Mouse (Mus musculus) layer of hippocampus, adult 9-10 months (tissue): ENCODE measurements around the gene Ccdc33.

Experiments used
- DNase-seq: peaks from one replicate; pipeline ENCODE4 v3.0.0; 2022; ENCODE audit warnings: low spot score

The Ccdc33 gene

DNA sequence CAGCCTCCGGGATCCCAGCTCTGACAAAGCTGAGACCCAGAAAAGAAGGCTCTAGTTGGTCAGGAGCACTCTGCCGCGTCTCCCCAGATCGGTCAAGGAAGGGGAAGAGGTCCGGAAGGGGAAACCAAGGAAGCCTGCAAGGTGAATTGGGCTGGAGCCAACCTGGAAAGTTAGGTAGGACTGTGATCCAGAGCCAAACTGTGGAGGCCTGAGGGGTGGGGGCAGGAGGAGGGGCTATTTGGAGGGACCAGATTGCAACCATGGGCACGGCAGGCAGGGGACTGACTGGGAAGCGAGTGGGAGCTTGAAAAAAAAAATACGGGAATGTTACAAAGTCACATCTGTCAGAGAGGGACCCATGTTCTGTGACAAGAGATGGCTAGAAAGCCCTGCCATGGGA lies 10.9 kb upstream of the Ccdc33 start:
- DNase-seq = no peak

DNA sequence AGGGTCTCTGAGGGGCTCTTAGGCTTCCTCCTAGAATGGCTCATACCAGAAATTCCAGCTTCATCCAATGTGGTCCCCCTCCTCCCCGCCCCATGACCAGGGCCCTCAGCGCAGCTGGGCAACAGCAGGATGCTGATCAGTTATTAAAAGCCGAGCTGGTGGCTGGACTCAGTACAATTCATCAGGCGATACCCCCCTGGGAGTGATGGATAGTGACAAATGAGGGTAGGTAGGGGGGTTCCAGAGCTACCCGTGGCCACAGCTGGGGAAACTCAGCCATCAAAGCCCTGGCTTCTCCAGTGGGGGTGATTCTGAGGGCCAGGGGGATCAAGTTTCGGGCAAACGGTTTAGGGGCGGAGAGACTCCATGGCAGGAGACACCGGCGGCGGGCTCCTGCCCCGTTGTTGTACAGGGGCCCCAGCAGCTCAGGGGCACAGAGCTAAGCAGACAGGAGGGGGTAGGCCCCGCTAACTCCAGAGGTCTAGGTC lies 10.3 kb upstream of the Ccdc33 start:
- DNase-seq = no peak

DNA sequence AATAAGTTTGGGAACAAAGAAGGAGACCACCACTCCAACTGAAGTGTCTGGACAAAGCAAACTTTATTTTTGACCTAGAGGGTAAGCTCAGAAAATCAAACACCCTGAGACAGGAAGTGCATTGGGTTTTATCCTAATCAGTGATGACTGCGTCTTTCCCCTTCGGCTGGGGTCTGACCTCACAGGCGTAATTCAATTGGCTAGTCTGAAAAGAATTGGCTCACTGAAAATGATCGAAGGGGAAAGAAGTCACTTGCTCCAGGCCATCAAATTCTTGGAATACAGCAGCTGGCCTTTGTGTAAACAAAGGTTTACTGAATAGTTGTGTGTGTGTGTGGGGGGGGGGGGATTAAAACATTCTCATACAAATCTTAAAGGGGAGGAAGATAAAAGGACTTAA lies 7.2 kb upstream of the Ccdc33 start:
- DNase-seq = no peak

DNA sequence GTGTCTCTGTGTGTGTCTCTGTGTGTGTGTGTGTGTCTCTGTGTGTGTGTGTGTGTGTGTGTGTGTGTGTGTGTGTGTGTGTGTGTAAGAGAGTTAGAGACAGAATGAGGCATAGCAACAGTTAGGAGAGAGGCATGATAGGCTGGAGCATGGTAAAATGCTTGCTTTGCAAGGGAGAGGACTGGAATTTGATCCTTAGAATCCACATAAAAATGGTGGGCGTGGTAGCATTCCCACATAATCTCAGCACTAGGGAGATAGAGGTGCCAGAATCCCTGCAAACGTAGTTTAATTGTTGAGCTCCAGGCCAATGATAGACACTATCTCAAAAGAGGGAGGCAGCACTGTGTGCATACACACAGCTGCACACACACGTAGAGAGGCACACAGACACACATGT lies 6.5 kb upstream of the Ccdc33 start:
- DNase-seq = no peak

DNA sequence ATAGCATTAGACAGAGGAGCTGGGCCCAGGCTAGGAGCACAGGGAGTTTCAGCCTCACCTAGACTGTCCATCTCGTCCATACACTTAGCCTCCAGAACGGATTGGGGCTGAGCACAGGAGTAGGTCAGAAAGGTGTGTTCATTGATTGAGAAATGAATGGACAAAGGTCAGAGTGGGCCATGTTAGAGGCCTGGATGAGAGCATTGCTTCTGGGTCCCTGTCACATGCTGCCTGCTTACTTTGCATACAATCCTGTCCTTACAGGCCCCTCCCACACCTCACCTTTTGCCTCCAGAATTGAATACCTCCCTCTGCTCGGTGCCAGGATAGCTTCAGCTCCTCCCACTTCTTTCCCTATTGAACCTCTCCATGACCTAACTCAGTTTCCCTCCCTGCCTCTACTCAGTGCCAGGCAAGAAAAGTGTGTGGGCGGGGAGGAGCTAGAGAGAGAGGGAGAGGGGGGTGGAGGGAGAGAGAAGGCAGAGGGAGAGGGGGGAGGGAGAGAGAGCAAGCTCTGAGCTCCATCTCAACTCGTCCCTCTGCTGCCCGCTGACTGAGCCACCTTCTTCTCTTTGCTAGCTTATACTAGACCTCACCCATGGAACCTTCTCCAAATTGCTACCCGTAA lies 2.5 kb downstream of the Ccdc33 start:
- DNase-seq = no peak

DNA sequence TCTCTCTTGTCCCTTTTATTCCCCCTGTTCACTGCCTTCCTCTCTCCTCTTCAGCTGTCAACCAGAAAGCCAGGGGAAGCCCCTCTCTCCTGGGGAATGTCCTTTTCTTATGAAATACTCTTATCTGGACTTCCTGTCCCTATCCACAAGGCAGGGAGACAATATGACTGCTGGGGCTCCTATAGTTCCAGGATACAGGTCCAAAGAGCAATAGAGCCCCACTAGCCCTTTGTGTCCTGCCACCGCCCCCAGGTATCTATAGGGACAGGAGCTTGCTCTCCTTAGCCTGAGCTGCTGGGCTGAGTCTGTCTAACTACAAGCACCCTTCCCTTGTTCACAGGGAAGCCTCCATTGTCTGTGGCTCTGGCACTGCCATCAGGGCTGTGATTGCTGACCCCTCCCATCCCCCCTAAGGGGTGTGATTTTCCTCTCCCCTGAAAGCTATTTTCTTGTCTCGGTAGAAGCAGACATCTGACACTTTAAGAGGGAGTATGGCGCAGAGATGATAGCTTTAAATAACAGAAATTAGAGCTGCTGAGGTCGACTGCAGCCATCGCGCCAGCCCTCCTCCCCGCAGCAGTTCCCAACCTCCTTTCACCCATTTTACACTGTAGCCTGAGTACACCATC lies 3.2 kb downstream of the Ccdc33 start:
- DNase-seq = no peak

DNA sequence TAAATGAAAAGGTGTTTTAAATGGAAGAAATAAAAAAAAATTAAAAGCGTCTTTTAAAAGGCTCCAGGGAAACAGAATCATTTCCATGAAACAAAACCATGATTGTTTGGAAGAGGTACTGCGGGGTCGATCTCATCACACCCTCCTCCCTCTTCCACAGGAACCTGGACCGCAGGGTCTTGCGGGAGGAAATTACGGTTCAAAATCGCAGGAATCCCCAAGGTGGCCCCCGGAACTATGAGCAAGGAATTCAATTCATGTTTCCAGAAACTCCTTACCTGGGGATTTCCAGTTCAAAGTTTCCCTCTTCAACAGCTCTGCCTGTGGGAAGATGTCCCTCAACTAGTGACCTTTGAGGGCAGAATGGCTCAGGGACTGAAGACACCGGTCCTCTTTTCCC lies 4.6 kb downstream of the Ccdc33 start:
- DNase-seq = no peak

DNA sequence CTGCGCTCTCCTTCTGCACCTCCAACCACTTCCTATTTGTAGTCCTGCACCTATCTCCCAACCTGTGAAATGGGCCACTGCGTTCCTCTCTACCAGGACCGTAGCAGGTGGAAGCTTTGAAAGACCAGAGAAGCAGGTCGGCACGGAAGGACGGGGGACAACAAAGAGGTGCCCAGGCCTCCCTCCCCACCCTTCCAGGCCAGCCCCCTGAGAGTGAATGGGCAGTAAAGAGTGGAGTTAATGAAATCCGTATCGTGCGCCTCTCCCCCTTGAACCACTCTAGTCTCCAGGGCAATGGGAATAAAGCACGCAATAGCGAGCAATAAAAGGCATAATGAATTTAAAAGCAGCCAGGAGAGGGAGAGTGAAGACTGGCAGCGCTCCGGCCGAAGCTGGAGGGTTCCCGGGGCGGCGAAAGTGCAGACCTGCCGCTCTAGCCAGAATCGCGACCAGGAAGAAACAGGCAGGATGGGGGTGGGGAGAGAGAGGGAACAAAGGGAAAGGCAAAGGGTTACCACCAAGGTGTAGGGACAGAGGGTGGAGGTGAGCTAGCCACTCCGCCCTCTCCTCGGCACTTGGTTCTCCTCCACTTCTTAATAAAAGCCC lies 5.2 kb downstream of the Ccdc33 start:
- no peak for DNase-seq

DNA sequence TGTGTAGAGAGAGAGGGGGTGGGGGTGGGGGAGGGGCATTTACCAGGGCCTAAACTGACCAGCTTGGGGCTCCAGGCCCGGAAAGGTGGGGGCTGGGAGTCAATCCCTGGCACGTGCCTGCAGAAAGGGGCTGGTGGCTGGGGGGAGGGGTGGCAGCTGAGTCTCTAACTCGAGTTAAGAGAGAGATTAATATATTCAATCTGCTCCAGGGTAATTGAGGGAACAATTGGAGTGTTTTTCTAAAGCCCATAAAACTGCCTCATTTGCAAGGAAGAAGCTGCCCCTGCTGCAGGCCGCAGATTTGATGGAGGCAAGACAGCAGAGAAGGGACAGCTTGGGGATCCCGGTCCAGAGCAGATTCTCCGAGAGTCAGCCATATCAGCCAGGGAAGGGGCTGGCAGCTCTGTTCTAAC lies 5.8 kb downstream of the Ccdc33 start:
- DNase-seq = no peak

DNA sequence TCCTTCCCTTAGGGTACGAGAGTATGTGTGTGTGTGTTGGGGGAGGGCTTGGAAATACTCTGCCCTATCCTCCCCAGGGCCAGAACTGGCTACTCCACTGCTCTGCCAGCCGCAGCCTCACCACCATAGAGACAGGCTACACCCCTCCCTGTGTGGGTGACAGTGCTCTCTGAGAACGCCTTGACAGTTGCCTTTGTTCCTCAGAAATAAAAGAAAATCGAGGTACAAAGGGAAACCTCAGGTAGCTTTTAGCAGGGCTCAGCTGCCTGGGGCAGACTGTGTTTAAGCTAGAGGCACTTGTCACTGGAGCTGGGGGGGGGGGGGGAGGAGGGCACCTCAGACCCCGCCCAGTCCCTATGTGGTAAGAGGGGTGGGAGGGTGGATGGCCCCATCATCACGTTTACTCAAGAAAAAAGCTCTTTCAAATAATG lies 6.3 kb downstream of the Ccdc33 start:
- no peak for DNase-seq

DNA sequence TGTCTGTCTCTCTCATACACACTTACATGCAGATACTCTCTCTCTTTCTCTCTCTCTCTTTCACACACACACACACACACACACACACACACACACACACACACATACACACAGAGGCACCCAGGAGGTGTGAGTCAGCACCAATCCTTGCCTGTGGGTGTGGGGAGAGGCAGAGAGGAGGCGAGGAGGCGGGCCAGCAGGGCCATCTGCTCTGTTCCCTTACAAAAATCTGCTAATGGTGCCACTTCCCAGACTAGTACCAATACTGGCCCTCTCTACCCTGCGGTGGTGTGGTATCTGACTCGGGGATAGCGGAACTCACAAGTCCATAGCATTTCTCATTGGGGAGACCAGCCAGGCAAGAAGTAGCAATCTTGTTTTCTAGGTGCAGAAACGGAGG lies 7.2 kb downstream of the Ccdc33 start:
- DNase-seq = no peak

DNA sequence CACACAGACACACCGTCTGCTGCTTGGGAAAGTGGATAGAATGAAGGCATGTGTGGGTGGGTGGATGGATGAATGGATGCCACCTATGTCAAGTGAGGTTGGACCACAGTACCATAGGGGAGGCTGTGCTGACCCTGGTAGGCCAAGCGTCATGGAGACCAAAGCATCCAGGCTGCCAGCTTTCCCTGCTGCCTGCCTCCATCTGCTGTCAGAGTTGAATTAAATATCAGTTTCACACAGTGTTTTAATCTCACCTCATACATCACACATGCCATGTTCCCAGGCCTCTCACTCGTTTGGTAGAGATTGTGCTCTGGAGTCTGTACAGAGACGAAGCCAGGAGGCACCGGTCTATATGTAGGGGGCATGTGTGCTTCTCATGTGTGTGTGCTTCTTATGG lies 7.8 kb downstream of the Ccdc33 start:
- no peak for DNase-seq

DNA sequence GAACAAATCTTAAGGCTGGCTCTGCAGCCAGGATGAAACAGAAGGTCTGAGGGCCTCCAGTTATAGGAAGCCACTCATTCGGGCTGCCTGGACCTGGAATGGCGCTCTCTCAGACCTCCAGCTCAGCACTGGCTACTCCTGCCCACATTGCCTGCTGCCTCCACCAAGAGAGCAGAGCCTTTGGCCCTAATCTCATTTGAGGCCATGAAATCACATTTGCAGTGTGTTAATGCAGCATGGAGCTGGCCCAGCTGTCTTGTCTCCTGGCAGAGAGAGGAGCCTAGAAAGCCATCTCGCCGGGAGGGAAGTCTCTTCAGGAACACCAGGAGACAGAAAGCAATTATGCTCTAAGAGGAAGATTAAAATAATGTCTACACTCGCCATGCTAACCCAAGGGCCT lies 11.1 kb downstream of the Ccdc33 start:
- no peak for DNase-seq

DNA sequence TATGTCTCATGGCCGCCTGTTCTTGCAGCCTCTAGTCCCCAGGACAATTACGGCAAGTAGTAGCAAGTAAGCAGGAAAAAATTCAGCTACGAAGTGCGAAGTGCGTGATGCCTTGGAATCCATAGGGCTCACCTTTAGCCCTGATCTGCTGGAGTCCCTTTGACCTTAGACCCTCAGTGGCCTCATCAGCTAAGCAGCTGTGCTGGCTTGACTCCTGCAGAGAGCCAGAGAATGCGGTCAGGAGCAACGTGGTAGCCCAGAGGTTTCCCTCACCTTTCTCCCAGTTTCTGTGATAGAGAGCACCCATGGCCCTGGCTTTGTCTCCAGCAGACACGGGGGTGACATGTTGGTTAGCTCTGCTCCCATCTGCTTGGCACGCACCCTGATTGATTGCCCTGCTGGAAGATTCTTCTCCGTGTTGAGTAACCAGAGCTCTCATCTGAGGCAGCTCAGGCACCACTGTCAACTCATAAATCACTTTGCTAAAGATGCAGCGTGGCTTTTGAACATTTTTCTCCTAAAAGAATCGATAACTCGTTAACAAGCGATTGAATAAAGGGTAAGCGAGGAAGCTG lies 12.9 kb downstream of the Ccdc33 start:
- no peak for DNase-seq

DNA sequence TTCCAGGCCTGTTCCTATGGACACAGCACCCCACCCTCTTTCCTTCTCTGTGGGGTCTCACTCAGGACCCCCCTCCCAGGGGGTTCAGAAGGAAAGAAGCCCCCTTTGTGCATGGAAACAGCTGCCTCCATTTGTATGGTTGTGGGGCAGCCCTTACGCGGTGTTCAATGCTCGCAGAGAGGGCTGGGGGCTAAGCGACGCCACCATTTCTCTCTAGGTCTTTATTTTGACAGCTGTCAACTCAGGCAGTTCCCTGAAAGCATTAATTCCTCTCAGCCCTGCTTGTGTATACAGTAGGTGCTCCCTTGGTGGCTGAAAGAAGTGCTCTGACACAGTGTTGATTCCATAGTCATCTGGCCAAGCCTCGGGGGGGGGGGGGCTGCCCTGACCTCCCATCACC lies 15.0 kb downstream of the Ccdc33 start:
- DNase-seq = no peak

DNA sequence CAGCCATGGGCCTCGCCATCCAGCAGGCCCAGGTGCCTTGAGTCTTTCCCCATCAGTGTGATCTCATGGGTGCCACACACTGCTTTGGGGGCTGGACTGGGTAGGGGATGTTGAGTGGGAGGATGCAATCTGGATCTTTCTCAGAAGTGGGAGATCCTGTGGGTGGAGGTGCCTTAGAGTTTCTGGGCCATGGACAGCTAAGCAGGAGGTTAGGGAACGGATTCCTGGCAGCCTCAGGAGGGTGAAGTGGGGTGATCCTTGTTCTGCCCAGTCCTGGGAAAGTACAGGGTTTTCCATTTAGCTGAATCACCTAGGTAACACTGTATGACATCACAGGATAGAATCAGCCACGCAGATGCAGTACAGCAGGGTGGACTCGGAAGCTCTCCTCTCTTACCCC lies 16.6 kb downstream of the Ccdc33 start:
- DNase-seq = no peak

DNA sequence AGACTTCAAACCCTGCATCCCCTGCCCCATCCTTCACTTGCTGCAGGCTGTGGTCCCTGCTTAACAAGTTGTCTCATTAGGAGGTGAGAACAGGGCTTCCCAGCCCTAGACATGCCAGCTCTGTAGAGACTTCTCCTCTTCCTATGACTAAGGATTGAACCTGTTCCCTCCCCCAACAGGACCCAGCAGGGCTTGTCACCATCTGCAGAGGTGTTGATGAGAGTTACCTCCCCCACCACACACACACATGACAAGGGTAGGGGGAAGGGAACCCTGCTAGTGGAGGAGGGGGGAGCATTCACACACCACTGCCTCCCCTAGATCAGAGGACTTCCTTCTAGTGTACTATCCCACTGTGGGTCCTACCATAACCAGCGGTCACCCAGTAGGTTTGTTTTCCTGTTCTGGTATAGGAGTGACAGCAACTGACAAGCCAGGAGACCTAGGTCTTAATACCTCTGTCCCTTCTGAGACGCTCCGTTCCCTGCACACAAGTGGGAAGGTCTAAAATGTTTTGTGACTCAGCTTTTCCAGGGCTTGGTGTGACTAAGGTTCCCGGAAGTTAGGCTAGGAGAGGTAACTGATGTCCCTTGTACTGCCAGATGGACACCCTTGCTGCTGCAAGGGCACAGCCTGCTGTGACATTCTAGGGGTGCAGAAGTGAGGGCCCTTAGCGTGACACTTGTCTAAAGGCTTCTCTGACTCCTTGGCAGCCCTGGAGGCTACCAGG lies 18.6 kb downstream of the Ccdc33 start:
- no peak for DNase-seq

DNA sequence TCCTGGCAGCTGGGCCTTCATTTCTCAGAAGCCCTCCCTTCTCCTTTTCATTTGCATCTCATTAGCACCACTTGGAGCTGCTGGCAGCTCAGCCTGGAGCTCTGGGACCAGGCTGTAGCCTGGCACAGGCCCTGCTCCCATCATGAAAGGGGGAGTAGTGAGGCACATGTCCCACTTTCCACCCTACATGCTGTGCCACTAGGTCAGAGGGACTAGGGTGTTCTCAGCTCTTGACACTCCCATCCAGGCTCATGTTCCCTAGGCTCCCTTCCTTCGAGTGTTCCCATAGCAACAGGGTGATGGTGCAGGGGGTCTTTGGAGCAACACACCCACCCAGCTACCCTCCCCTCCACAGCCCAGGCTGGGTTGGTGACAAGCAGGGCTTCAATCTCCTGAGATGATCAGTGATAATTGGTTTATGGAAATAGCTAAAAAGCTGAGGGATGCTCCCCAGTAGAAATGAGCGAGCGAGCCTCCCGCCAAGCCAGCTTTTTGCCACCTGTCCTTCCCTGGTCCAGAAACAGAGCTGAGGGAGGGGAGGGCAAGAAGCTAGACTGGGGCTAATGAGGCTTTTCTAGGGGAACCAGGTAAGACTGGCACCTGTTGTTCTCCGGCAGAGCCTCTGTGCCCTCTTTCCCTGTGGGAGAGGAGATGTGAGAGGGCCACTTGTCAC lies 21.9 kb downstream of the Ccdc33 start:
- no peak for DNase-seq

DNA sequence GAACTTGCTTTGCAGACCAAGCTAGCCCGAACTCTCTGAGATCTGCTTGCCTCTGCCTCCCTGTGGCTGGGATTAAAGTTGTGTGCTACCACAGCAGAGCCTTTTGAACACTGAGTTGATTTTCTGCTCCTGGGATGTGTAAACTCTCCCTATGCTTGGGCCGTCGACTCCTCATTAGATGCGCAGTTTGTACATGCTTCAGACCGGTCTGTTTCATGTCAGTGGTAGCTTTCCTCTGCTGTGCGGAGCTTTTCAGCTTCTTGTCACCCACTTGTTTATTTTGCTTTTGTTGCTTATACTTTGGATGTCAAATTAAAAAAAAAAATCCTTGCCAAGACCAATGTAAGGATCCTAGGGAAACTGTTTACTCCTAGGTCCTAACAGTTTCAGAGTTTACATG lies 22.6 kb downstream of the Ccdc33 start:
- no peak for DNase-seq

DNA sequence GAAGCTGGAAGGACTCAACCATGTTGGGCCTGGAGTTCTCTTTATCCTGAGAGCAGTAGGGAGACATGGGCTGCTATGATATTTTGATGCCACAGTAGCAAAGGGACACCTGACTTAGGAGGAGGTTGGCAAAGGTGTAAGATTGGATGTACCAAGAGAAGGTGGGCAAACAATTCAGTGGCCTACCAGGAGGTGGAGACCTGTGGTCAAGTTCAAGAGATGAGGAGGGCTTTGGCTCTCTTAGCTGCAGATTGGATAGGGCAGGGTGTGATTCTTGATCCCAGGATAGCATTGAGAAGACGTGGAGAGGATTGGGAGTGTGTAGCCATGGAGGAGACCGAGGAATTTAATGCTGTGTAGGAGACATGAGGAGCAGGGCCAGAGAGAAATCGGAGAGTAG lies 24.8 kb downstream of the Ccdc33 start:
- no peak for DNase-seq

DNA sequence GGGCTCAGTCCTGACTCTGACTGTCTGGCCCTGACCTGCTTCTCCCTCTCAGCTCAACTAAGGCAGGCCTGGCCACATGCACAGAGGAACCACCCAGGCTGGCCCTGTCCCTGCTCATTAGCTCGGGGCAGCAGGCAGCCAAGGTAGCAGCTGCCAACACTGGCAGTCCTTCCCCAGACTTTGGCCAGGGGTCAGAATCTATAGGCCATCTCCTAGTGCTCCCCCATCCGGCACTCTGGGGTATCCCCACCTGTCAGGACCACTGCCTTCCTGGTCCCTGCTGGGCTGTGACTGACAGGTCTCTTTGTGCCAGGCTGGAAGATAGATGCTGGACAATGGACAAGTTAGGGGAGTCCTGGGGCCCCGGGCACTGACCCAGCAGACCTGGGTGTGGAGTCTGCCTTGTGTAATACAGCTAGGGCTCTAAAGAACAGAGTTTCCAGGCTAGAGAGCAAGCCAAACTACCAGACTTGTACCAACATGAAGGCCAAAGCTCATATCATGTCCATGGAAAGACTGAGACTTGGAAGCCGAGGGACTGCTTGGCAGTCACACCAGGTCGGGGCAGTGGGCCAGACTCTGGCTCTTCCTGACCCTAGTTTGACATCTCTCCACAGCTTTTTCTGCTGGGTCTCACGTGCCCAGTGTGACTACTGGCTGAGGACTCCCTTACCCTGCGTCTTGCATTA lies 25.9 kb downstream of the Ccdc33 start:
- no peak for DNase-seq
